Mouse (Mus musculus) liver, embryonic 15.5 days (tissue): ENCODE results near the gene Itga5. TPM values are rescaled to one million over a fixed set of nuclear protein-coding genes. Genes with fewer than 3 reads are reported as not detected.
"Not testable (repeated sequence)": the region's sequence is repeated elsewhere in the genome, so short reads cannot be mapped to it uniquely, and the experiment has no call there.

Experiments used
- ATAC-seq: fragments of 200-750 bp; cut with Nextera tagmentation; 2 replicates; pipeline ENCODE4 v1.8.0; 2017; ENCODE audit warnings: moderate number of reproducible peaks, mild to moderate bottlenecking, moderate library complexity; ENCODE audit not compliant: insufficient read depth
- H3K27ac ChIP-seq: fragments of 300-500 bp; sonication (generic); replicated peaks from 2 replicates; pipeline ENCODE4 v1.5.1; 2015; ENCODE audit warnings: mild to moderate bottlenecking, inconsistent platforms
- H3K27me3 ChIP-seq: fragments of 300-500 bp; sonication (generic); 2 replicates; pipeline ENCODE4 v1.6.1; 2015; ENCODE audit warnings: mild to moderate bottlenecking, inconsistent platforms
- H3K36me3 ChIP-seq: fragments of 300-500 bp; sonication (generic); replicated peaks from 2 replicates; pipeline ENCODE4 v1.6.1; 2015; ENCODE audit warnings: moderate library complexity, mild to moderate bottlenecking, inconsistent platforms
- H3K4me1 ChIP-seq: fragments of 300-500 bp; sonication (generic); replicated peaks from 2 replicates; pipeline ENCODE4 v1.6.1; 2015; ENCODE audit warnings: inconsistent platforms
- H3K4me2 ChIP-seq: fragments of 300-500 bp; sonication (generic); 2 replicates; pipeline ENCODE4 v1.6.1; 2015; ENCODE audit warnings: moderate library complexity, mild to moderate bottlenecking, inconsistent platforms
- H3K4me3 ChIP-seq: fragments of 300-500 bp; sonication (generic); replicated peaks from 2 replicates; pipeline ENCODE4 v1.5.1; 2015; ENCODE audit warnings: mild to moderate bottlenecking, inconsistent platforms
- H3K9ac ChIP-seq: fragments of 300-500 bp; sonication (generic); 2 replicates; pipeline ENCODE4 v1.6.1; 2015; ENCODE audit warnings: moderate library complexity, mild to moderate bottlenecking, inconsistent platforms
- H3K9me3 ChIP-seq: fragments of 300-500 bp; sonication (generic); replicated peaks from 2 replicates; pipeline ENCODE4 v1.6.1; 2016; ENCODE audit warnings: inconsistent platforms
- WGBS: fragments of 180-500 bp; shearing (Covaris S2); methylation state at CpG from one replicate; pipeline ENCODE4 v1.1.7; 2015; ENCODE audit warnings: mixed read lengths; ENCODE audit not compliant: insufficient replicate concordance; 5-methylcytosine and 5-hydroxymethylcytosine counted together
- polyA plus RNA-seq: library from polyadenylated mRNA; unstranded; fragments of >200 nt; fragmentation: Nextera tagmentation; extraction: Ambion mirVana; gene quantifications from 2 replicates; pipeline ENCODE4 v1.2.1, GENCODE M21; 2015

The Itga5 gene
- 15.9 and 19.1 TPM in 2 replicates for polyA plus RNA-seq

DNA sequence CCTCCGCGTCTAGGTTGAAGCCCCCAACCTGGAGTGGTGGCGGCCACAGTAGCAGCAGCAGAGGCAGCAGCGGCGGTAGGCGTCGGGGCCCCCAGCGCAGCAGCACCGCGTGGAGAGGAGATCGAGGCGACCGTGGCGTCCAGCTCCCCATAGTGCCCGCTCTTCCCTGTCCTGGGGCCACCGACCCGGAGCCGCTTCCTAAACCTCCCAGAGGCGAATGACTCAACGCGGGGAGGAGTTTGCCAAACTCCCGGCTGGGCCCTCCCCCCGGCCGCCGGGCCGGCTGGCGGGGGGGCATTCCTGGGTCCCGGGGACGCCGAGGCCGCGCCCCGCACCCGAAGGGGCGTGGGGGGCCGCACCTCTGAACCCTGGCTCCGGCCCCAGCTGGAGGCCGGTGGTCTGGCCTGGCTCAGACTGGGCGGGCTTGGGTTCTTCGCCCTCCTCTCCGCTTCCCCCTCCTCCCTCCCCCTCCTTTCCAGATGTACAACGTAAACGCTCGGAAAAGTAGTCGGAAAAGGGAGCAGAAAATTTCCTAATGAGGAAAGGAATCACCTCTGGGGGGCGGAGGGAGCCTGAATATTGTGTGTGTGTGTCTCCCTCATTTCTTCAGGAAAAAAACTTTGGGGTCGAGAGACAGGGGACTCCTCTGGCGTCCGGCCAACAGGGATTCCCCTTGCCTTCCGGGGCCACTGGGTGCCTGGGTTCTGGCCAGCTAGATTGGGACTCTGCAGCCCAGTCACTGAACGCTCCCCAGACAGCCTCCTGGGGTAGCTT is at the start of gene Itga5:
Gene Itga5 (minus strand): TSS at position 388 of the 774 bp plus-strand sequence.
- H3K27me3 ChIP-seq = peaks cover 25% of the 10 kb centered on the region
- peak within 1 kb of the TSS; percentile 90 for H3K4me2 ChIP-seq
- peak; percentile 46 for ATAC-seq
- peak within 1 kb of the TSS; percentile 83 for H3K27ac ChIP-seq
- H3K9ac ChIP-seq = peak within 1 kb of the TSS; percentile 75
- no peaks in the 10 kb centered on the region for H3K36me3 ChIP-seq
- 1% methylated on average over 51 of the region's 51 CpGs for WGBS
- peaks cover 49% of the 10 kb centered on the region for H3K4me1 ChIP-seq
- H3K4me3 ChIP-seq = peak within 1 kb of the TSS; percentile 71
- no peaks in the 10 kb centered on the region for H3K9me3 ChIP-seq

DNA sequence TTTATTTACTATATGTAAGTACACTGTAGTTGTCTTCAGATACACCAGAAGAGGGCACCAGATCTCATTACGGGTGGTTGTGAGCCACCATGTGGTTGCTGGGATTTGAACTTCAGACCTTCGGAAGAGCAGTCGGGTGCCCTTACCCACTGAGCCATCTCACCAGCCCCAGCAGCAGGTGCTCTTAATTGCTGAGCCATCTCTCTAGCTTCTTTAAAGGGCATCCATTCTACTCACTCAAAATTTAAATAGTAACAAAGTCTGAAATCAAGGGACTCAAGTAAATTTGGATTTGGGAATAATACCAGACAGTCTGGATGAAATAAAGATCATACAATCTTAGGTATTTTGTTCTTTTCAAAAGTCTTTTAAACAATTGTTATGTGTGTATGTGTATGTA is 39.0 kb upstream of the Itga5 start:
- not testable (repeated sequence) for H3K27me3 ChIP-seq

DNA sequence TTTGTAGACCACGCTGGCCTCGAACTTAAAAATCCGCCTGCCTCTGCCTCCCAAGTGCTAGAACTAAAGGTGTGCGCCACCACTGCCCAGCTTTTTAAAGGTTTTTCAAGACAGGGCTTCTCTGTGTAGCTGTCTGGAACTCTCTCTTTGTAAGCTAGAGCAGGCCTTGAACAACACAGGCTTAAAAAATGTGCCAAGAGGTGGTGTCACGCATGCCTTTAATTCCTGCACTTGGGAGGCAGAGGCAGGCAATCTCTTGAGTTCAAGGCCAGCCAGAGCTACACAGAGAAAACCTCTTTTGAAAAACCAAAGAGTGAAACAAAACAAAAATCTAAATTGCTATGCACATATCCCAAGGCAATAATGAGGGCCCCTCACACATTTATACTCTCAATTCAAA is 34.8 kb upstream of the Itga5 start:
- no peaks in the 10 kb centered on the region for H3K27me3 ChIP-seq
- no peak overlapping the region for H3K27ac ChIP-seq
- H3K4me3 ChIP-seq = no peak overlapping the region
- no peaks in the 10 kb centered on the region for H3K9me3 ChIP-seq
- ATAC-seq = no peak
- H3K4me1 ChIP-seq = no peaks in the 10 kb centered on the region
- H3K4me2 ChIP-seq = no peak overlapping the region
- H3K36me3 ChIP-seq = no peaks in the 10 kb centered on the region
- H3K9ac ChIP-seq = no peak overlapping the region
- 72% methylated on average over 5 of the region's 5 CpGs for WGBS

More for the DNA sequence above, 39.0 kb upstream of the Itga5 start:
- H3K9ac ChIP-seq, H3K4me3 ChIP-seq, H3K36me3 ChIP-seq, H3K9me3 ChIP-seq, ATAC-seq, H3K4me1 ChIP-seq, H3K27ac ChIP-seq, H3K4me2 ChIP-seq: not testable (repeated sequence)
- WGBS = 63% methylated on average over 3 of the region's 3 CpGs

DNA sequence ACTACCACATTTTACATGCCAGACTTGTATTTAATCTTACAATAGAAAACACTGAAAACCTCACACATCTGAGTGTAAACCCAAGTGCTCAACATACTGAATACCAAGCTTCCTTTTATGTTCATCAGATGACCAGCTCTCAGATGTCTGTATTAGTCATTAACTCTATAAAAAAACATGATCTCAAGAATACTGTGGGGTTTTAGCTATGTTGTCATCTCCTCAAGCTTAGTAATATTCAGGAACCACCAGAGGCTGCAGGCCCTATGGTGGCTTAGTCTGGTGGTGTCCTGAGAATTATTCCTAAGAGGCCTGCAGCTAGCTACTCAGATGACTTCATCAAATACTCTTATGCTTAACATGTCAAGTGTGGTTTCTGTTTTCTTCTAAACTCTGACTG is 27.0 kb upstream of the Itga5 start:
- no peaks in the 10 kb centered on the region for H3K4me1 ChIP-seq
- H3K27me3 ChIP-seq = no peaks in the 10 kb centered on the region
- no peaks in the 10 kb centered on the region for H3K36me3 ChIP-seq
- no peaks in the 10 kb centered on the region for H3K9me3 ChIP-seq
- ATAC-seq = no peak
- no peak overlapping the region for H3K27ac ChIP-seq
- no peak overlapping the region for H3K9ac ChIP-seq
- no peak overlapping the region for H3K4me2 ChIP-seq
- H3K4me3 ChIP-seq = no peak overlapping the region

DNA sequence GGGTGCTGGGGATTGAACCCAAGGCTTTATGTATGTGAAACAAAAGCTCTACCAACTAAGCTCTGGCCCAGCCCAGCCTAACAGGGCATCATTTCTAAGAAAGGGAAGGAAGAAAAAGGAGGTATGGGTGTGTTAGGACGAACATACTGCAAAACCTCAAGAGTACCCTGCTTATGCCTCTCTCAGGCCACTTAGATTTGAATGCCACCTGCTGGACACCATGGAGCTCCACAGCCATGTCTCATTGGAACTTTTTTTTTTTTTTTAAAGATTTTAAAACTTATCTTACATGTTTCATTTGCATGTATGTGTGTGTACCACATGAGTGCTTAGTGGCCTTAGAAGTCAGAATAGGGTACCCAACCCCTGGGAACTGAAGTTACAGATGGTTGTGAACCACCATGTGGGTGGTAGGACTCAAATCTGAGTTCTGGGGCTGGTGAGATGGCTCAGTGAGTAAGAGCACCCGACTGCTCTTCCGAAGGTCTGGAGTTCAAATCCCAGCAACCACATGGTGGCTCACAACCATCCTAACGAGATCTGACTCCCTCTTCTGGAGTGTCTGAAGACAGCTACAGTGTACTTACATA is 22.1 kb upstream of the Itga5 start:
- no peaks in the 10 kb centered on the region; the same call in 1 of the 2 replicates for H3K4me1 ChIP-seq
- H3K36me3 ChIP-seq = no peaks in the 10 kb centered on the region
- no peak overlapping the region for H3K4me2 ChIP-seq
- 38% methylated on average over 4 of the region's 4 CpGs for WGBS
- no peak overlapping the region for H3K27ac ChIP-seq
- H3K4me3 ChIP-seq = no peak overlapping the region
- no peak overlapping the region for H3K9ac ChIP-seq
- ATAC-seq = no peak
- no peaks in the 10 kb centered on the region for H3K27me3 ChIP-seq
- H3K9me3 ChIP-seq = no peaks in the 10 kb centered on the region

DNA sequence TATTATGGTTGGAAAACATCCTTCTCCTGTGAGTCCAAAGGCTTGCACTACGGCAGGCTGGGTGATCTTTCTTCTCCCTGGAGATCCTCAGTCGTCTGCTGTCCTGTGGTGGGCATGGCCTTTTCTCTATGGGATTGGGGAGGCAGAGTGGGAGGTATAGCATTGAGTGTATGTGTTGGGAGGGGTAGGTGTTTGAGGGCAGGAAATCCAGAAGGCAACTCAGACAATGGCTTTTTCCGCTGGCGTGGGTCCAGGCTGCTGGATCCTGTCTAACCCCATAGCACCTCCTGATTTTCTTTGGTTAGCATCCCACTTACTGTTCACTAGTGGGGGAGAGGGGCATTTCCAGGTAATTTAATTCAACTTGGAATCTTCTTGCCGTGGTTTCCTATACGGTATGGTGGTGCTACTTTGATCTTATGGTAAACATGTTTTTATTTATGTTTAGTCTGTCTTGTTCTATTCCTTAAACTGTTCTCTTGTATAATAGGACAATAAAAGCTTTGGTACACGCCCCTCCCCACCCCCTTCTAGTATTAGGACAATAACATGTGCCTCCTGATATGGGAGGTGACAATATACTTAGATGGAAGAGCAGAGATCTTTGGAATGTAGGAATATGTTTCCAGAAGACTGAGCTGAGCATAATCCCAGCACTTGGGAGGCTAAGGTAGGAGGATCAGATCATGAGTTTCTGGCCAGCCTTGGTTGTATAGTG is 17.4 kb upstream of the Itga5 start:
- H3K9ac ChIP-seq = no peak overlapping the region
- H3K4me1 ChIP-seq = peaks cover 3% of the 10 kb centered on the region; the same call in 1 of the 2 replicates
- H3K36me3 ChIP-seq = no peaks in the 10 kb centered on the region
- H3K27ac ChIP-seq = no peak overlapping the region
- no peak overlapping the region for H3K4me2 ChIP-seq
- ATAC-seq = no peak
- no peaks in the 10 kb centered on the region for H3K9me3 ChIP-seq
- H3K27me3 ChIP-seq = peaks cover 7% of the 10 kb centered on the region; the same call in 1 of the 2 replicates
- 41% methylated on average over 7 of the region's 7 CpGs for WGBS
- no peak overlapping the region for H3K4me3 ChIP-seq

DNA sequence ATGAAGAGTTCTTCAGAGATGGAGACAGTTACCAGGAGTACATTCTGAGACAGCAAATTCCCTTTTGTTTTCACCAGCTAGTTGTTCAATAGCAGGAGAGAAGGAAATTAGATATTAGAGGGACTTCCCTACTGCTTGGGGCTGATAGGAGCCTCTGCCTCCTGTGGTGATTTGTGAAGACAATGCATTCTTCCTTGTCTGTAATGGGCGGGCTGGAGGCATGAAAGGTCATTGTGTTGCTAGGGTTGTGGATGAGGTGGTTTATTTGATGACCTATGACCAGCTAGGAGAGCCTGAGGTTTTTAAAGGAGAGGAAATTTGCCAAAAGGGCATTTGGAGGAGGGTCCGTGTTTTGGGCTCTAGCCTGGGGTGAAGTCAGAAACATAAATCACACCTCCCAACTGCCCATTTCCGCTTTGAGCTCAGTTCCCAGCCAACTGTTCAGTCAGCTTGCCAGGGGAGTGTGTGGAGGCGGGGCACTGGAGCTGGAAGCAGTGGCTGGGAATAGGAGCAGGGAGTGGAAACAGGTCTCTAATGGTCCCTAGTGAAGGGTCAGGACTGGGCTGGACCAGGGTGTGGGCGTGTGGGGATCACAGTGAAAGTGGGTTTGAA is 16.3 kb upstream of the Itga5 start:
- Histone ChIP-seq H3K4me2 (no peak overlapping the region), H3K36me3 (no peaks in the 10 kb centered on the region), H3K9me3 (no peaks in the 10 kb centered on the region), H3K9ac (no peak overlapping the region), H3K27ac (no peak overlapping the region), H3K4me1 (peaks cover 7% of the 10 kb centered on the region; the same call in 1 of the 2 replicates), H3K4me3 (no peak overlapping the region), H3K27me3 (peaks cover 7% of the 10 kb centered on the region; the same call in 1 of the 2 replicates)
- WGBS = 16% methylated on average over 5 of the region's 5 CpGs
- peak; percentile 42 for ATAC-seq

DNA sequence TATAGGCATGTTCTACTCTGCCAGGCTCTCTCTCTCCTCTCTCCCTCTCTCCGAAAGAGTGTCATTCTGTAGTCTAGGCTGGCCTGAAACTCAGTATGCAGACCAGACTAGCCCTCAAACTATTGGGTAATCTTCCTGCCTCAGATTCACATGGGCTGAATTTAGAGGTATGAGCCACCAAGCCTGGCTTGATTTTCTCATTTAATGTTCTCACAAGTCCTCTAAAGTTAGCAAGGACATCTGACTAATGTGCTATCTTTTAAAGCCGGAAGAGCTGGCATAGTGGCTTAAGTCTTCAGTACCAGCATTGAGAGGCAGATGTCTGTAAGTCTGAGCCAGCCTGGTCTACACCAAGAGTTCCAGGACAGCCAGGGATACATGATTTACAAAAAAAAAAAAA is 15.5 kb upstream of the Itga5 start:
- WGBS = 51% methylated on average over 2 of the region's 2 CpGs
- ATAC-seq = no peak
- no peak overlapping the region for H3K27ac ChIP-seq

DNA sequence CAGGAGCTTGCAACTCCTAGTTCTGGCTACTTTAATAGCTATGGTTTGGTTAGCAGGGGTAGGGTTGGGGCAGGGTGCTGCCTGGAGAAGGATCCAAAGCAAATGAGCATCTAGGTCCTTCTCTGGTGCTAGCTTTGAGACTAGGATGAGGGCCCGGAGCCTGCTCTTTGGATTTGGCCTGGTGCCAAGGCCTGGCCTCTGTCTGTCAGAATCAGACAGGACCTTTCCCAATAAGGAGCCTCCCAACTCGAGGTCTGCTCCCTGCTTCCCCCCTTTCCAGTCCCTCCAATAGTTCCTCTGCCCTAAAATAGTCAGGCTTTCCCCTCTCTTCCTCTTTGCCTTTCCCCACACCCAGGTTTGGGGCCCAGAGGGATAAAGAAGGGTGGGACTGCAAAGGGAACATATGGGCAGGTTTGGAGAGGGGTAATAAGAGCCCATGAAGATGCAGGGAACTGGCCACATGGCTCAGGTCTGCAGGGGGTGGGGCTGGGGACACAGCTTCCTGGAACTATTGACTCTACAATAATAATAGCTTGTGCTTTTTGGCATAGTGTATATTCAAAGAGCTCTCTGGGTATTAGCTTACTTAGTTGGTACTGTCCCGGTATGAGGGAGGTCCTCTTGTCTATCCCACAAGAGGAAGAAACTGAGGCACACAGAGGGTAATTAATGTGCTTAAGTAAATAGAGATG is 12.2 kb upstream of the Itga5 start:
- Histone ChIP-seq H3K4me3 (no peak overlapping the region), H3K4me2 (no peak overlapping the region), H3K9me3 (no peaks in the 10 kb centered on the region), H3K9ac (no peak overlapping the region), H3K4me1 (0 out of 2 replicates have a peak, but pooled peaks cover 7% of the 10 kb centered on the region), H3K27me3 (peaks cover 11% of the 10 kb centered on the region; the same call in 1 of the 2 replicates), H3K27ac (no peak overlapping the region), H3K36me3 (no peaks in the 10 kb centered on the region)
- WGBS = 43% methylated on average over 3 of the region's 3 CpGs
- no peak for ATAC-seq

More for the DNA sequence above, 15.5 kb upstream of the Itga5 start:
- no peak overlapping the region for H3K4me3 ChIP-seq
- H3K4me2 ChIP-seq = no peak overlapping the region
- no peaks in the 10 kb centered on the region for H3K9me3 ChIP-seq
- peaks cover 7% of the 10 kb centered on the region; the same call in 1 of the 2 replicates for H3K27me3 ChIP-seq
- no peak overlapping the region for H3K9ac ChIP-seq
- no peaks in the 10 kb centered on the region for H3K36me3 ChIP-seq
- H3K4me1 ChIP-seq = peaks cover 7% of the 10 kb centered on the region; the same call in 1 of the 2 replicates

DNA sequence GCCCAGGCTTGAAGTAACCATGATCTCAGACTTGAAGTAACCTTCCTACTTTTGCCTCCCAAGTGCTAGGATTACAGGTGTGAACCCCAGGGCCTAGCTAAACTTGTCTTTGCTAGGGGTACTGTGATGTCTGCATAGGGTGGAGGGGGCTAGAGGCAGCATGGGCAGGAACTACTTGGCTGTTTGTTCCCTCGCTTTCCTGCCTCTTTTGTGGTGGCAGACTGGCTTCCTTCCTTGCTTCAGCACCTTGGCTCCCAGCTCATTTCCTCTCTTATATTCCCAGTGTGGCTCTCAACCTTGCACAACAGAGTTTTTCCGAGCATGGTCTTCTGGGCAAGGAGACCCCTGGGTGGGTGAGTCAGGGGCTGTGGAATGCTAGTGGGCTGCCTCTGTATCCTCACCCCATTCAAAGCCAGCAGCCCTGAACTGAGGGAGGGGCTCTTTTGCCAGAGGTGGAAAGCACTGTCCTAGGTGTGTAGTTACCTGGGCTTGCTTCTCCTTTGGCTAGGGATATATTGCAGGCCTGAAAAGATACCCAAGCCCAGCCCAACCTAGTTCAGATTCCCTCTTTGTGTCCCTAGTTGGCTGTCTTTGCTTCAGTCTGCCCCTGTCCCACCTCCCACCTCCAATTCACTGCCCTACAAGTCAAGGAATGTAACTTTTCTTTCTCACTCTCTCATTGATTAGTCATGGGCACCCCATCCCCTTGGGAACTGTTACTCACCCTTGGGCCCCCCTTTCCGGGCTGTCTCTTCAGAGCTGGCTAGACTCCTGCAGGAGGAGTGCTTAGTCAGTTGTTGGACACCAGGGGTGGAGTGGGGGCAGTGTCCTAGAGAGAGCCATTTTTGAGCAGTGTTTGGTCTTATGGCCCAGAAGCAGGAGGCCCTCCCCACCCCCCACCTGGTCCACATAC is 11.4 kb upstream of the Itga5 start:
- no peak overlapping the region for H3K27ac ChIP-seq
- no peak for ATAC-seq
- no peaks in the 10 kb centered on the region for H3K9me3 ChIP-seq
- H3K4me3 ChIP-seq = no peak overlapping the region
- 0 out of 2 replicates have a peak, but pooled peaks cover 7% of the 10 kb centered on the region for H3K4me1 ChIP-seq
- no peak overlapping the region for H3K4me2 ChIP-seq
- peaks cover 6% of the 10 kb centered on the region; the same call in 1 of the 2 replicates for H3K27me3 ChIP-seq
- no peak overlapping the region for H3K9ac ChIP-seq
- H3K36me3 ChIP-seq = no peaks in the 10 kb centered on the region
- WGBS = 37% methylated on average over 3 of the region's 3 CpGs
